Mouse (Mus musculus) ovary, postnatal 10 days (tissue): ENCODE data around the gene Utrn.

Experiments used
- DNase-seq: peaks from one replicate; pipeline ENCODE4 v3.0.0; 2022; ENCODE audit warnings: low spot score

Utrn gene

GRCm38 (mm10) chr10:12591946-12592345 is 277.2 kb downstream of the Utrn start:
- no peak for DNase-seq

- DNase-seq = no peak
Measured at GRCm38 (mm10) chr10:12588051-12588450, 281.1 kb downstream of the Utrn start.

GRCm38 (mm10) chr10:12587318-12587717 is 281.8 kb downstream of the Utrn start:
- DNase-seq = no peak

GRCm38 (mm10) chr10:12586825-12587224 is 282.3 kb downstream of the Utrn start:
- no peak for DNase-seq

GRCm38 (mm10) chr10:12586200-12586599 is 283.0 kb downstream of the Utrn start:
- no peak for DNase-seq

GRCm38 (mm10) chr10:12583473-12583872 is 285.7 kb downstream of the Utrn start:
- no peak for DNase-seq

- no peak for DNase-seq
Measured at GRCm38 (mm10) chr10:12579048-12579447, 290.1 kb downstream of the Utrn start.

- no peak for DNase-seq
Measured at GRCm38 (mm10) chr10:12575849-12576435, 293.2 kb downstream of the Utrn start.

GRCm38 (mm10) chr10:12574760-12575159 is 294.4 kb downstream of the Utrn start:
- no peak for DNase-seq

GRCm38 (mm10) chr10:12573601-12574000 is 295.6 kb downstream of the Utrn start:
- no peak for DNase-seq

- no peak for DNase-seq
Measured at GRCm38 (mm10) chr10:12572759-12573158, 296.4 kb downstream of the Utrn start.

- DNase-seq = no peak
Measured at GRCm38 (mm10) chr10:12564425-12564824, 304.7 kb downstream of the Utrn start.

- DNase-seq = no peak
Measured at GRCm38 (mm10) chr10:12558810-12559209, 310.4 kb downstream of the Utrn start.

- no peak for DNase-seq
Measured at GRCm38 (mm10) chr10:12554090-12554718, 315.0 kb downstream of the Utrn start.

GRCm38 (mm10) chr10:12552890-12553278 is 316.3 kb downstream of the Utrn start:
- no peak for DNase-seq

GRCm38 (mm10) chr10:12552196-12552889 is 316.8 kb downstream of the Utrn start:
- no peak for DNase-seq

- DNase-seq = no peak
Measured at GRCm38 (mm10) chr10:12551735-12552134, 317.4 kb downstream of the Utrn start.

GRCm38 (mm10) chr10:12549945-12550540 is 319.1 kb downstream of the Utrn start:
- DNase-seq = no peak

- no peak for DNase-seq
Measured at GRCm38 (mm10) chr10:12549261-12549660, 319.9 kb downstream of the Utrn start.

- no peak for DNase-seq
Measured at GRCm38 (mm10) chr10:12548616-12549084, 320.5 kb downstream of the Utrn start.

- no peak for DNase-seq
Measured at GRCm38 (mm10) chr10:12547037-12547625, 322.0 kb downstream of the Utrn start.

GRCm38 (mm10) chr10:12545440-12545839 is 323.7 kb downstream of the Utrn start:
- DNase-seq = no peak
